Mouse (Mus musculus): ENCODE measurements around the gene Ly6g. TPM values are rescaled to one million over a fixed set of nuclear protein-coding genes. Genes with fewer than 3 reads are reported as not detected.

Ly6g gene
- polyA plus RNA-seq, 1 experiment from 2014 or later, result not detected

Other genes with a start within 250 kb of the Ly6g start
- gene Ly6i, start 171.8 kb upstream of the Ly6g start, polyA plus RNA-seq (2014; fragmentation: Nextera tagmentation; extraction: Ambion mirVana), result not detected in 2 replicates
- 0.38 and 0.43 TPM in 2 replicates for gene Ly6a, start 157.2 kb upstream of the Ly6g start, polyA plus RNA-seq (2014; fragmentation: Nextera tagmentation; extraction: Ambion mirVana)
- 1.1 and 2.0 TPM in 2 replicates for gene Ly6c1, start 106.4 kb upstream of the Ly6g start, polyA plus RNA-seq (2014; fragmentation: Nextera tagmentation; extraction: Ambion mirVana)
- not detected in 2 replicates for gene Ly6c2, start 43.3 kb upstream of the Ly6g start, polyA plus RNA-seq (2014; fragmentation: Nextera tagmentation; extraction: Ambion mirVana)
- not detected in 2 replicates for gene BC025446, start 61.1 kb downstream of the Ly6g start, polyA plus RNA-seq (2014; fragmentation: Nextera tagmentation; extraction: Ambion mirVana)
- not detected in 2 replicates for gene Ly6f, start 113.2 kb downstream of the Ly6g start, polyA plus RNA-seq (2014; fragmentation: Nextera tagmentation; extraction: Ambion mirVana)

All from hindbrain, embryonic 11.5 days (tissue).